Mouse (Mus musculus): Measurements from ENCODE around the gene C1rl.
"Not testable (repeated sequence)": the region's sequence is repeated elsewhere in the genome, so short reads cannot be mapped to it uniquely, and the experiment has no call there.

The C1rl gene

DNA sequence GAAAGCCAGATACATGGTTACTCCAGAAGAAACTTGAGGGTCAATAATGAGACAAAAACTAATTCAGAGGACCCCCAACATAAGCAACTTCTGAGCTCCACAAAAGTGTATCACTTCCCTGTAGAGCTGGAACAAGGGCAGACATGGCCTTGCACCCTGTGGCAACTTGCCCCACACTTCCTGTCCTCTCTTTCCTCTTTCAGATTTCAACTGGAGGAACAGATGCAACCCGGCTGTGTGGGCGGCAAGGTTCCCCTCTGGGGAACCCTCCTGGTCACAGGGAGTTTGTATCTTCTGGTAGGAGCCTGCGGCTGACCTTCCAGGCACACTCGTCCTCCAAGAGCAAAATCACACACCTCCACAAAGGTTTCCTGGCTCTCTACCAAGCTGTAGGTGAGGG, 12.1 kb downstream of the C1rl start:
- DNase-seq (ENCODE audit: low spot score), result no peak

DNA sequence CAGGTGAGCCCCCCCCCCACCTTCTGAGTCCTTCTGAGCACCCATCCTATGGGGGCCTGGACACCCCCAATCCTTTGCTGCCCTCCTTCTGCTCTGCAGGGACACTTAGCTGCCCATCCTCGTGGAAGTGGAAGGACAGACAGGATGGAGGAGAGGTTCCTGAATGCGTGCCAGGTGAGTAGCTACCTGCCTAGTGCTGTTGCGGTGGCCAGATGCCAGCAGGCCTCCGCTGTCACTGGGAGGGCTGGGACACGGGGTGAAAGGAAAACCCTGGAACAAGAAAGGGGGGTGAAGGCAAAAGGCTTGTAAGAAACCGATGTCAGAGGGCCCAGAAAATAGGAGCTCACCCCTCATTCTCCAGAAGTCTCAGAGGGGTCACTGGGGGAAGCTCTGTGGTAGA, 14.1 kb downstream of the C1rl start:
- no peak for DNase-seq (ENCODE audit: low spot score)

DNA sequence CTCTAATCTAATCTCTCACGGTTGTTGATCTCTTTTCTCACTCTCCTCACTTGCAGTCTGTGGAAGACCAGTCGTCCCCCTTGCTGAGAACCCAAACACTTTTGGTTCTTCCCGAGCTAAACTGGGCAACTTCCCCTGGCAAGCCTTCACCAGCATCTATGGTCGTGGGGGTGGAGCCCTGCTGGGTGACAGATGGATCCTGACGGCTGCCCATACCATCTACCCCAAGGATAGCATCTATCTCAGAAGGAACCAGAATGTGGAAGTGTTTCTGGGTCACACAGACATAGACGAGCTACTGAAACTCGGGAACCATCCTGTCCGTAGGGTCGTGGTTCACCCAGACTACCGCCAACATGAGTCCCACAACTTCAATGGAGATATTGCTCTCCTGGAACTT, 15.4 kb downstream of the C1rl start:
- no peak for DNase-seq (ENCODE audit: low spot score)

DNA sequence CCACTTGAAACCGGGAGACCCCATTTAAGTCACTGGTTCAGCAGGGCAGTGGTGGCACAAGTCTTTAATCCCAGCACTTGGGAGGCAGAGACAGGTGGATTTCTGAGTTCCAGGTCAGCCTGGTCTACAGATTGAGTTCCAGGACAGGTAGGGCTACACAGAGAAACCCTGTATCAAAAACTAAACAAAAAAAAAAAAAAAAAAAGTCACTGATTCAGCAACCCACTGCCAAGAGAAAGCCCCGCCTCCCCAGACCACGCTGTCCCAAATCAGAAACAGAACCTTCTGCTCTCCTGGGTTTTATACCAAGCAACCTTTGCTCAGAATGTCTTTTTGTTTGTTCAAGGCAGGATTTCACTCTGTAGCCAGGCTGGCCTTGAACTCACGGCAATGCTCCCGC, 16.3 kb downstream of the C1rl start:
- DNase-seq (ENCODE audit: low spot score), result not testable (repeated sequence)

DNA sequence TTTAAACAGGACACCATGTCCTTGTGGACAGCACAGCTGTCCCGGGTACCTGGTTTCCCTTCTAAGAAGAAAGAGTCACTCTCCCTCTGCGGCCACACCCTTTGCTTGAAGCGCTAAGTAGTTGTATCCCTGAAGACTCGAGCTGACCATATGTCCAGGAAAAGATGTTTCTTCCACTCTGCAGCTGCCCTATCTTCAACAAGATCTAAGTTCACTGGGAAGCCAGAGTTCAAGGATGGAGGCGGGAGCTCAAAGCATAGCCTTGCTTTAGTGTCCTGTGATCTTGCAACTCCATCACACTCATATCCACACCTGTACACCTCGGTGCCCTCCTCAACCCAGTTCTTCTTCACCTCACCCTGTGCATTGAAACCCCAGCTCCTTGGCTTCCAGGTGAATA, 19.0 kb downstream of the C1rl start:
- DNase-seq (ENCODE audit: low spot score), result no peak

DNA sequence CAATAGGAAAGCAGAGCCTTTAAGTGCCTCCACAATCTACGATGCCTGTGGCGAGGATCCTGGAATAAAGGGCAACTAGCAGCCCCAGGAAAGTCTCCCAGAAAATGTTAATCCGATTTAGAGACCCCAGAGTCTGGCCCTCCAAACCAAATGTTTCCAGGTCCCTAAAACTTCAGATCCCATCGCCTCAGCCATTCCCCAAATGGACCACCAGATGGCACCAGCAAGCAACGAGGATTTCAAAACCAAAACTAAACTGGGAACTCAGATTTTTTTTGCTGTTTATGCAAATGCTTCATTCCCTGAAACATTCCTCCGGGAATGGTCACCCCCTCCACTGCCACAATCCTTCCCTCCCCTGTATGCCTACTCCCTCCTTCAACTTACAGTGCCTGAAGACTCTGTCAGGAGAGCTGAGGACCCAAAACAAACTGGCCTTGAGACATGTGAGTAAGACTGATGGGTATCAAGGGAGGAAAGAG, 19.5 kb downstream of the C1rl start, which contains the start of gene C1ra:
C1ra (plus strand) TSS at position 51 of the 482 bp plus-strand sequence.
- DNase-seq (ENCODE audit: low spot score), result peak; percentile 75

DNA sequence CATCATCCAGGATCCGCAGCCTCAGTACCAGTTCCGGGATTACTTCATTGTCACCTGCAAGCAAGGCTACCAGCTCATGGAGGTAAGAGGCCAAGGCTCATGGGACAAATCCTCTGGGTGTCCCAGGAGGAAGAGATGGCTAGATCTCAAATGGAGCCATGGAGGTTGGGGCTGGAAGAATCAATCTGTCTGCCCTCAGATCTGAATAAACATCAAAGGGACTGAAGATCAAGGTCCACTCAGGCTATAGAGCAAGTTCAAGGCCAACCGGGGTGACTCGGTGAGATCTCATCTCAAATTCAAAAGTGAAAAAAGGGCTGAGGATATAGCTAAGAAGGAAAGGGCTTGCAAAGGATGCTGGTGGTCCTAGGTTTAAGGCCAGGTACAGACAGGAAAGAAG, 24.8 kb downstream of the C1rl start:
- not testable (repeated sequence) for DNase-seq (ENCODE audit: low spot score)

DNA sequence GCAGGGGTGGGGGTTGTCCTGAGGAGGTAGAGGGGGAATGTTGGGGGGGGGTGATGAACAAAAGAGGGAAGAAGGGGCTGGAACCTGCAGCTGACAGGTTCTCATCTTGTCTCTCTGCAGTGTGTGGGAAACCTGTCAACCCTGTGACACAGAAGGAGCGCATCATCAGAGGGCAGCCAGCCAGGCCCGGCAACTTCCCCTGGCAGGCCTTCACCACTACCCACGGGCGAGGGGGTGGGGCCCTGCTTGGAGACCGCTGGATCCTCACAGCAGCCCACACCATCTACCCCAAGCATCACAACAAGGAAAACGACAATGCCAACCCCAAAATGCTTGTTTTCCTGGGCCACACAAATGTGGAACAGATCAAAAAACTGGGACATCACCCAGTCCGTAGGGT, 29.2 kb downstream of the C1rl start:
- DNase-seq (ENCODE audit: low spot score), result not testable (repeated sequence)

DNA sequence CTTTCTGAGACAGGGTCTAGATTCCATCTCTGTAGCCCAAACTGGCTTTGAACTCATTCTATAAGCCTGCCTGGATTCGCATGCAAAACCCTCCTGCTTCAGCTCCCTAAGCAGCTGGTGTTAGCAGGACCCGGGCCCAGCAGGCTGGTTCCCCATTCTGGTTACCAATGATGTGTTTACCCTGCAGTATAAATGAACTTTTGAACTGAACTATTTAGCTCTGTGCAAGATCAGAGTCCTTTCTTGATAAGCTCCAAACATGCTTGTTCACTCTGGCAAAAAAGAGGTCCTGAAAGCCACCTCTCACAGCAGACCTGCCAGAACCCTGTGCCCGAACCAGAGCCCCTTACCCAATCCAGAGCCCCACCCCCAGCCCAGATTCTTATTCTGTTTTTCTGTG, 35.0 kb downstream of the C1rl start:
- no peak for DNase-seq (ENCODE audit: low spot score)

DNA sequence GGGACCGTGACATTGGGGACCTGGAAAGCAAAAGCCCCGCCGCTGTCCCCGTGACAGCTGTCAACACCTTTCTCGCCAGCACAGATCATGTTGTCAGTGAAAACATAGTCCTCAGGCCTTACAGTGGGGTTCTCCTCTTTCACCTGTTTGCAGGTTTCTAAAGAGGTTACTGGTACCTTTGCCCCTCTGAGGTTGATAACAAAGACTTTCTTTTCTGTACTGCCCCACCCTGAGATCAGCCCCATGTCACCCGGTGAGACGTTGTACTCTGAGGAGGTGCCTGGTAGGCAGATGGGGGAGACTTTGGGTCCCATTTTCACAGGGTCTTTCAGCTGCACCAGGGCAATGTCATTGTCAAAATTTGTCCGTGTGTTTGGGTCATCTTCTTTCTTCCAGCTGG, 38.2 kb downstream of the C1rl start:
- no peak for DNase-seq (ENCODE audit: low spot score)

DNA sequence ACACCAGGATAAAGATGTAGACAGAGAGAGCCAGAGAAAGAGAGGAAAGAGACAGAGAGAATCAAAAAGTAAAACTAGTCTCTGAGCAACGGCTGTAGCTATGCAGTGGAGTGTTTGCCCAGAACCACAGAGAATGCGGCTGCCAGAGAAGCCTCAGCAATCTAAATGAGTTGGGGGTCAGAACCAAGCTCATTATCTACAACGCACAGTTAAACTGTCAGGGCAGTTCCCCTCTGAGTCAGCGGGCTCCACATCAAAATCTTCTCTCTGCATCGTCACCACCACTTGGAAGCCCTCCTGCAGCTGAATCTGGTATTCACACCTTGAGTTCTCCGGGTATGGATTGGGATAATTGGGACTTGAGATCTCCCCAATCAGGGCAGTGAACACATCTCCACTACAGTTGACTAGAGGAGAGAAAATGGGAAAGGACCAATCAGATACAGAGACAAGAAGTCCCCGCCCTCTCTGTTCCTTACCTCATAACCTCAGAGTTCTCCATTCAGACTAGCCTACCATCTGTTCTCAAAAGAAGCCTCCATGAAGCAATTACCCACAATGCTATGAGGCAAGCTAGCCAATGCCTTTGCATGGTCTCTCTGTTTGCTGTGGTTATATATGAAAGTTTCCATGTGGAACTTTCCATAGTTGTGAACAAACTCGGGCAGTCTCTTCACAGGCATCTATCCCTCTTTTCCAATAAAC, 43.4 kb downstream of the C1rl start:
- not testable (repeated sequence) for DNase-seq (ENCODE audit: low spot score)

DNA sequence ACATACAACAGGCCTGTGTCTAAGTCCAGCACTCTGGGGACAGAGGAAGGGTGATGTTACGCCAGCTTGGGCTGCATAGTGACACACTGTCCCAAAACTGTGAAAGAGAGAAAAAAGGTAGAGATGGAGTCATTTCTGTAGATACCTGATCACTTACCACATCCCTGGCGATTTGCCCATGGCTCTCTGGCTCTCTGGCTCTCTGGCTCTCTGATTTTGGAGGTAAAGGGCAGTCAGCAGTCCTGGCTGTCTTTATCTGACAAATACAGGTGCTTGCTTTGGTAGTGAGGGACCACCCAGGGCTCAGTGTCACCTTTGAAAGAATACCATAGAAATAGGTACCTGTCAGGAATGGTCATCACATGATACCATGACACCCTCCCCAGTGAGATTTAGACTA, 48.3 kb downstream of the C1rl start:
- not testable (repeated sequence) for DNase-seq (ENCODE audit: low spot score)

DNA sequence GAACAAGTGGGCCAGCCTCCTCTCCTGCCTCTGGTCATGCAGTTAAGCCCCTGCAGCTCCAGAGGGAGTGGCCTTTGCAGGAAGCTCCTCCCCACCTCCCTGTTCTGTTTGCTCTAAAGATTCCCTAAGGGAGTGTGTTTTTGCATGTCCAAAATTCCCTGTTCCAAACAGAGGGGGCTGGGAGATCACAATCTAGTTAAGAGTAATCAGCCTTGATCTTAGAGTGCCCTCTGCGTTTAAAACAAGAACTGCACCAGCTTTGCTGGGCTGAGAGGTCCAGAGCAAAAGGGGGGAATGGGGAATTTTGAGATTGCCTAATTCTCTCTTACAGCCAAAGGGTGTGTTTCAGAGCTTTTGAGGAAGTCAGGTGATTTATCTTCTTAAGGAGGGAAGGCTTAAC, 49.4 kb downstream of the C1rl start, which contains the start of gene C1s1:
C1s1 (minus strand) TSS at position 76 of the 400 bp plus-strand sequence.
- DNase-seq (ENCODE audit: low spot score), result peak; percentile 64

DNA sequence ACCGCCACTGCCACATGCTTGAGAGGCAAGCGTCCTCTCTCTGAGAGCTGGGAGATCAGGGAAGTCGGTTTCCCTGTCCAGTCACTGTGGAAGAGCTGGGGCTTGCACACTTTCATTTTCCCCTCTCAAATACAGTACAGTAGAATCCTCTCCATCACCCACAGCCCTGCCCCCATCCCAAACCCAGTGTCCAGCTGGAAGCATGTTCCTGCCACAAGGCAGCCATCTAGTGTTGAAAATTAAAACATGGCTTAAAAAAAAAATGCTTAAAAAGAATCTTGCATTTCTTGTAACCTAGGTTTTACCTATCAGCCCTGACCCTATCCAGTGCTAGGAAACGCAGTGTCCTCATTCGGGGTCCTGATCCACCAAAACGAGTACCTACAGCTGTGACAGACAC, 51.6 kb downstream of the C1rl start:
- DNase-seq (ENCODE audit: low spot score), result no peak

DNA sequence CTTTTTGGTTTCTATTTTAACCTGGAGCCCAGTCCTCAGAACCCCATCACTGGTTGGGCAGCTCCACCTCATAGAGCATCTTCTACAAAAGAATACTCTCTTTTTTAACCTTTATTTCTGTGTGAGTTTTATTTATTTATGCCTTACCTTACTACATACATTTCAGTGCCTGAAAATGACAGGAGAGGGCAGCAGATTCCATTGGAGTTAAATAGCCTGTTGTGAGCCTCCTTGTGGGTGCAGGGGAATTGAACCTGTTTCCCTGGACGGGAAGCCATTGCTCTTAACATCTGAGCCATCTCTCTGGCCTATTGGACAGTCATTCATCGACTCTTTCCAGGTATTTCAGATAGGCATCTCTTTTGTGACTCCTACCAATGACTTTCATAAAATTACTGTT, 52.5 kb downstream of the C1rl start:
- no peak for DNase-seq (ENCODE audit: low spot score)

DNA sequence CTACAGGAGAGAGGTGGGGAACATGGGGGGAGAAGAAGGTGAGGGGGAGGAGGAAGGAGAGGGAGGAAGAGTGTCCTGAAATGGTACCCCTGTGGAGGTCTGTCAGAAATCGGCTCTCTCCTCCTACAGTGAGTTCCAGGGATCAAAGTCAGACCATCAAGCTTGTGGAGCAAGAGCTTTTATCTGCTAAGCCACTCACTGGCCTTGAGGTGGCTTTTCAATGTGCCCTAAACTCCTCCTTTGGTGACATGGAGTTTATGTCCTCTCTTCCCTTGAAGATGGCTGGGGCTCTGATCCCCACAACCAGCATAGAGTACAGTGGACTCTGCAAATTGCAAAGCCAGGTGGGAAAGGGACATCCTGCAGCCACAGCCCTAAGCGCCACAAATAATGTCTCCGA, 55.1 kb downstream of the C1rl start:
- DNase-seq (ENCODE audit: low spot score), result not testable (repeated sequence)

DNA sequence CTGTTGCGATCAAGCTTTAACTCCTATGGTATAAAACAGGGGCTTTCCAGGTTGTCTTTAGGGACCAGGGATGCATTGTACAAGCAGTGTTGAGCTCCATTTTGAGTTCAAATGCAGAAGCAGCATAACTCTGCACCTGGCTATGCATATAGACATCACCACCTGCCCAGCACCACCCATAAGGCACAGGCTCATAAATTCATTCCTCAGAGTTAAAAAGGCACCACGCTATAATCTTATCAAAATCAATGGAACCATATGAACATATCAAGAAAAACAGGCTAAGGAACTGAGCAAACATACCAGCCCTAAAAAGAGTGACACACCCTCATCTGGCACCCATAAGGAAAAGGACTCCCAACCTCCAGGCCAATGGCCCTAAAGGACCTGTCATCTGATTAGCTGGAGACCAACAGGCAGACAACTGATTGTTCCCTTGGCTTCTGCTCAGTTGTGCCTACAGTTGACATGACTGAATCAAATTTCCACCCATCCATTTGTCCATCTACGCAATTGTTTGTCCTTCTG, 56.2 kb downstream of the C1rl start:
- DNase-seq (ENCODE audit: low spot score), result no peak

DNA sequence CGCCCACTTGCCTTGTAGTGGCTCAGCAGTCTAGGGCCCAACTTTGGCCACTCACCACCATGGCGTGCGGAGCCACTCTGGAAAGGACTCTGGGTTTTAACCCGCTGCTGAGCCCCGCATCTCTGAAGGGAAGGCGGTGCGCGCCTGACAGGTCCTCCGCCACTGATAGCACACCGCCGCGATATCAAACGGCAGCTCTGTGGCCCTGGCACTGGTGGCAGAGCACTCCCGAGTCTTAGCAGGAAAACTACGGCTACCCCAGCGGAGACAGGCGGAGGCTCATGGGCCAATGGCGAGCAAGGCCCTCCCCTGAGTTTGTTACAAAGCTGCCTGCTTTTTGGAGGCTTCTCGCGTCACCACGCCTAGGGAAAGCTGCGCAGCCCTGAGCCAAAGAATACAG, 59.9 kb downstream of the C1rl start:
- no peak for DNase-seq (ENCODE audit: low spot score)

DNA sequence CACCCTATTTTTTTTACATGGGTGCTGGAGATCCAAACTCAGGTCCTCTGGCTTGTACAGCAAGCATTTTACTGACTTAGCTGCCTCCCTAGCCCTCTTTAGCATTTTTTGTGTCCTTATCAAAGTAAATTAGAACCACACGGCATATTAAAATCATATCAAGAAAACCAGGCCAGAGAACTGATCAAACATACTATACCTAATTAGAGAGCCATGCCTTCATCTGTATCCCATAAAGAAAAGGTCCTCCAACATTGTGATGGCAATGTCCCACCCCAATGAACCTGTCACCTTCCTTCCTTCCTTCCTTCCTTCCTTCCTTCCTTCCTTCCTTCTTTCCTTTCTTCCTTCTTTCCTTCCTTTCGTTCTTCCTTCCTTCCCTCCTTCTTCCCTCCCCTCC, 63.0 kb downstream of the C1rl start:
- DNase-seq (ENCODE audit: low spot score), result not testable (repeated sequence)

Data from embryo, embryonic 10.5 days (tissue).